Mouse (Mus musculus) heart, adult 2 months (tissue): ENCODE results near the gene Olfr606. TPM values are rescaled to one million over a fixed set of nuclear protein-coding genes. Genes with fewer than 3 reads are reported as not detected.

Source experiments
- DNase-seq, 2 experiments: peaks; one replicate each; pipeline ENCODE4 v3.0.0; 2021
- H3K27ac ChIP-seq: fragments of 200-600 bp; 2 replicates; pipeline ENCODE4 v1.8.1; 2022
- H3K27me3 ChIP-seq: fragments of 200-500 bp; 2 replicates; pipeline ENCODE4 v1.6.1; 2012; ENCODE audit warnings: mild to moderate bottlenecking, low read length, inconsistent platforms, mixed read lengths; ENCODE audit not compliant: control insufficient read depth, insufficient read depth
- H3K36me3 ChIP-seq: fragments of 200-500 bp; 2 replicates; pipeline ENCODE4 v1.6.1; 2012; ENCODE audit warnings: low read length, inconsistent platforms; ENCODE audit not compliant: control insufficient read depth, insufficient read depth
- H3K4me1 ChIP-seq: fragments of 200-500 bp; 2 replicates; pipeline ENCODE4 v1.6.1; 2011; ENCODE audit warnings: low read length; ENCODE audit not compliant: control insufficient read depth, insufficient read depth
- H3K4me3 ChIP-seq: fragments of 200-600 bp; 2 replicates; pipeline ENCODE4 v1.8.1; 2022
- H3K79me2 ChIP-seq: fragments of 200-500 bp; replicated peaks from 2 replicates; pipeline ENCODE4 v1.6.1; 2012; ENCODE audit warnings: mild to moderate bottlenecking, inconsistent platforms, low read length, moderate library complexity, mixed read lengths; ENCODE audit not compliant: control insufficient read depth, insufficient read depth
- H3K9ac ChIP-seq: fragments of 200-500 bp; 2 replicates; pipeline ENCODE4 v1.6.1; 2012; ENCODE audit warnings: low read depth, mild to moderate bottlenecking, control low read depth, inconsistent platforms, low read length, mixed read lengths
- CTCF ChIP-seq: fragments of 200-600 bp; IDR thresholded peaks from 2 replicates; pipeline ENCODE4 v1.8.1; 2022; ENCODE audit warnings: antibody characterized with exemption, mild to moderate bottlenecking, moderate library complexity
- EP300 ChIP-seq: fragments of 200-500 bp; IDR thresholded peaks from 2 replicates; pipeline ENCODE4 v1.6.1; 2011; ENCODE audit warnings: low read depth, low read length, control low read depth; ENCODE audit not compliant: insufficient read depth
- POLR2A ChIP-seq: fragments of 200-500 bp; IDR thresholded peaks from 2 replicates; pipeline ENCODE4 v1.6.1; 2011; ENCODE audit warnings: mild to moderate bottlenecking, low read depth, low read length, control low read depth; ENCODE audit not compliant: insufficient read depth
- WGBS: fragments of 180-500 bp; shearing (Covaris S2); methylation state at CpG from one replicate; pipeline ENCODE4 v1.1.7; 2018; 5-methylcytosine and 5-hydroxymethylcytosine counted together
- intact Hi-C: fragments of 180-260 bp; cut with DNase I; formaldehyde crosslinking; loops from one replicate; pipeline ENCODE4 v1.15.1; 2025
- microRNA-seq, 2 experiments: library from miRNA; unstranded; fragments of <30 nt; microRNA quantifications; one replicate each; pipeline ENCODE4 v1.2.0; 2021
- polyA plus RNA-seq: library from polyadenylated mRNA; depleted of rRNA; stranded (reverse); fragments of >200 nt; gene quantifications from 2 replicates; pipeline ENCODE4 v1.2.3, GENCODE M21; 2012; rRNA removed
- total RNA-seq, 2 experiments: library from RNA; stranded (reverse); gene quantifications; 2 replicates each; pipeline ENCODE4 v1.2.3; 2021

Olfr606 gene
- total and polyA plus RNA-seq, 3 experiments: not detected

- intact Hi-C loops: no loop called here
- WGBS: 56% methylated on average over 1 of the region's 1 CpGs
- no peaks in the 10 kb centered on the region for H3K79me2 ChIP-seq
- no peaks in the 10 kb centered on the region for H3K27me3 ChIP-seq
- TF ChIP-seq POLR2A (no peak), EP300 (no peak), CTCF (no peak)
- H3K4me3 ChIP-seq: no peak within 1 kb of the TSS
- H3K36me3 ChIP-seq: no peaks in the 10 kb centered on the region
- no peaks in the 10 kb centered on the region for H3K4me1 ChIP-seq
- H3K9ac ChIP-seq: no peak within 1 kb of the TSS
- DNase-seq: no peak
- no peak within 1 kb of the TSS for H3K27ac ChIP-seq
Measured at GRCm38 (mm10) chr7:103497962-103498361, 49.1 kb downstream of the Olfr606 start, which contains the start of gene Olfr609. Olfr609 (minus strand) TSS chr7:103498062.

Small RNAs within 50 kb of the gene (microRNA-seq; reads per million reads assigned to microRNA genes)
- 0 reads per million in 2 experiments for gene Gm25774

Other genes with a start within 250 kb of the Olfr606 start
- gene Olfr593, start 237.2 kb upstream of the Olfr606 start, total RNA-seq: not detected
- gene Olfr593, start 237.2 kb upstream of the Olfr606 start, polyA plus RNA-seq: not detected in 2 replicates
- not detected for gene Olfr594, start 232.1 kb upstream of the Olfr606 start, total RNA-seq
- gene Olfr594, start 232.1 kb upstream of the Olfr606 start, polyA plus RNA-seq: not detected in 2 replicates
- gene Usp17ld, start 196.5 kb upstream of the Olfr606 start, total RNA-seq: not detected
- not detected in 2 replicates for gene Usp17ld, start 196.5 kb upstream of the Olfr606 start, polyA plus RNA-seq
- not detected for gene Olfr596, start 143.4 kb upstream of the Olfr606 start, total RNA-seq
- gene Olfr596, start 143.4 kb upstream of the Olfr606 start, polyA plus RNA-seq: not detected in 2 replicates
- not detected for gene Olfr597, start 132.7 kb upstream of the Olfr606 start, total RNA-seq
- gene Olfr597, start 132.7 kb upstream of the Olfr606 start, polyA plus RNA-seq: not detected in 2 replicates
- gene Olfr598, start 125.5 kb upstream of the Olfr606 start, total RNA-seq: not detected
- gene Olfr598, start 125.5 kb upstream of the Olfr606 start, polyA plus RNA-seq: not detected in 2 replicates
- not detected for gene Olfr599, start 113.1 kb upstream of the Olfr606 start, total RNA-seq
- not detected in 2 replicates for gene Olfr599, start 113.1 kb upstream of the Olfr606 start, polyA plus RNA-seq
- not detected for gene Olfr600, start 99.4 kb upstream of the Olfr606 start, total RNA-seq
- gene Olfr600, start 99.4 kb upstream of the Olfr606 start, polyA plus RNA-seq: not detected in 2 replicates
- not detected for gene Olfr601, start 86.4 kb upstream of the Olfr606 start, total RNA-seq
- not detected in 2 replicates for gene Olfr601, start 86.4 kb upstream of the Olfr606 start, polyA plus RNA-seq
- gene Olfr603, start 62.9 kb upstream of the Olfr606 start, total RNA-seq: not detected
- not detected in 2 replicates for gene Olfr603, start 62.9 kb upstream of the Olfr606 start, polyA plus RNA-seq
- gene Usp17lc, start 34.0 kb upstream of the Olfr606 start, total RNA-seq: not detected
- gene Usp17lc, start 34.0 kb upstream of the Olfr606 start, polyA plus RNA-seq: not detected in 2 replicates
- gene Olfr605, start 3.6 kb upstream of the Olfr606 start, total RNA-seq: not detected
- not detected in 2 replicates for gene Olfr605, start 3.6 kb upstream of the Olfr606 start, polyA plus RNA-seq
- gene Olfr607, start 15.1 kb downstream of the Olfr606 start, total RNA-seq: not detected
- not detected in 2 replicates for gene Olfr607, start 15.1 kb downstream of the Olfr606 start, polyA plus RNA-seq
- not detected for gene Olfr608, start 20.8 kb downstream of the Olfr606 start, total RNA-seq
- gene Olfr608, start 20.8 kb downstream of the Olfr606 start, polyA plus RNA-seq: not detected in 2 replicates
- gene Olfr609, start 49.0 kb downstream of the Olfr606 start, total RNA-seq: not detected
- gene Olfr609, start 49.0 kb downstream of the Olfr606 start, polyA plus RNA-seq: not detected in 2 replicates
- not detected for gene Olfr610, start 63.1 kb downstream of the Olfr606 start, total RNA-seq
- gene Olfr610, start 63.1 kb downstream of the Olfr606 start, polyA plus RNA-seq: not detected in 2 replicates
- gene Olfr611, start 71.8 kb downstream of the Olfr606 start, total RNA-seq: not detected
- not detected in 2 replicates for gene Olfr611, start 71.8 kb downstream of the Olfr606 start, polyA plus RNA-seq
- gene Olfr612, start 93.7 kb downstream of the Olfr606 start, total RNA-seq: not detected
- not detected in 2 replicates for gene Olfr612, start 93.7 kb downstream of the Olfr606 start, polyA plus RNA-seq
- not detected for gene Olfr613, start 99.0 kb downstream of the Olfr606 start, total RNA-seq
- not detected in 2 replicates for gene Olfr613, start 99.0 kb downstream of the Olfr606 start, polyA plus RNA-seq
- gene Olfr615, start 107.0 kb downstream of the Olfr606 start, total RNA-seq: not detected
- gene Olfr615, start 107.0 kb downstream of the Olfr606 start, polyA plus RNA-seq: not detected in 2 replicates
- gene Olfr616, start 120.1 kb downstream of the Olfr606 start, total RNA-seq: not detected
- gene Olfr616, start 120.1 kb downstream of the Olfr606 start, polyA plus RNA-seq: not detected in 2 replicates
- gene Olfr617, start 124.0 kb downstream of the Olfr606 start, total RNA-seq: not detected
- not detected in 2 replicates for gene Olfr617, start 124.0 kb downstream of the Olfr606 start, polyA plus RNA-seq
- not detected for gene Olfr618, start 141.1 kb downstream of the Olfr606 start, total RNA-seq
- gene Olfr618, start 141.1 kb downstream of the Olfr606 start, polyA plus RNA-seq: not detected in 2 replicates
- gene Olfr619, start 151.5 kb downstream of the Olfr606 start, total RNA-seq: not detected
- gene Olfr619, start 151.5 kb downstream of the Olfr606 start, polyA plus RNA-seq: not detected in 2 replicates
- not detected for gene Olfr620, start 163.5 kb downstream of the Olfr606 start, total RNA-seq
- gene Olfr620, start 163.5 kb downstream of the Olfr606 start, polyA plus RNA-seq: not detected in 2 replicates
- gene Olfr622, start 193.7 kb downstream of the Olfr606 start, total RNA-seq: not detected
- gene Olfr622, start 193.7 kb downstream of the Olfr606 start, polyA plus RNA-seq: not detected in 2 replicates
- not detected for gene Olfr623, start 214.7 kb downstream of the Olfr606 start, total RNA-seq
- not detected in 2 replicates for gene Olfr623, start 214.7 kb downstream of the Olfr606 start, polyA plus RNA-seq
- gene Olfr624, start 222.1 kb downstream of the Olfr606 start, total RNA-seq: not detected
- gene Olfr624, start 222.1 kb downstream of the Olfr606 start, polyA plus RNA-seq: 0.03 TPM in 1 of 2 replicates, not detected in the other
- gene Olfr625-ps1, start 233.7 kb downstream of the Olfr606 start, total RNA-seq: not detected
- not detected in 2 replicates for gene Olfr625-ps1, start 233.7 kb downstream of the Olfr606 start, polyA plus RNA-seq